Mouse (Mus musculus) intestine, embryonic 16.5 days (tissue): Measurements from ENCODE around the gene Rps18. TPM values are rescaled to one million over a fixed set of nuclear protein-coding genes. Genes with fewer than 3 reads are reported as not detected.
"Not testable (repeated sequence)": the region's sequence is repeated elsewhere in the genome, so short reads cannot be mapped to it uniquely, and the experiment has no call there.

Experiments used
- ATAC-seq: fragments of 200-750 bp; cut with Nextera tagmentation; 2 replicates; pipeline ENCODE4 v1.8.0; 2017; ENCODE audit warnings: moderate TSS enrichment, moderate library complexity
- H3K27ac ChIP-seq: fragments of 300-500 bp; sonication (generic); 2 replicates; pipeline ENCODE4 v1.5.1; 2014; ENCODE audit warnings: mild to moderate bottlenecking, low read length
- H3K27me3 ChIP-seq: fragments of 300-500 bp; sonication (generic); replicated peaks from 2 replicates; pipeline ENCODE4 v1.6.1; 2014; ENCODE audit warnings: low read length, control low read depth, mixed read lengths; ENCODE audit not compliant: control insufficient read depth, insufficient read depth
- H3K36me3 ChIP-seq: fragments of 300-500 bp; sonication (generic); 2 replicates; pipeline ENCODE4 v1.6.1; 2014; ENCODE audit warnings: low read length, control low read depth; ENCODE audit not compliant: control insufficient read depth, insufficient read depth
- H3K4me1 ChIP-seq: fragments of 300-500 bp; sonication (generic); 2 replicates; pipeline ENCODE4 v1.6.1; 2014; ENCODE audit warnings: low read length, control low read depth, mixed read lengths; ENCODE audit not compliant: control insufficient read depth, insufficient read depth
- H3K4me2 ChIP-seq: fragments of 300-500 bp; sonication (generic); 2 replicates; pipeline ENCODE4 v1.6.1; 2014; ENCODE audit warnings: low read depth, low read length, control low read depth
- H3K4me3 ChIP-seq: fragments of 300-500 bp; sonication (generic); 2 replicates; pipeline ENCODE4 v1.5.1; 2014; ENCODE audit warnings: mild to moderate bottlenecking, low read length
- H3K9ac ChIP-seq: fragments of 300-500 bp; sonication (generic); 2 replicates; pipeline ENCODE4 v1.6.1; 2014; ENCODE audit warnings: low read depth, low read length
- H3K9me3 ChIP-seq: fragments of 300-500 bp; sonication (generic); 2 replicates; pipeline ENCODE4 v1.6.1; 2016; ENCODE audit warnings: low read length, control low read depth; ENCODE audit not compliant: control insufficient read depth
- WGBS: fragments of 180-500 bp; shearing (Covaris S2); extraction: QIAGEN DNeasy Blood & Tissue Kit; methylation state at CpG from one replicate; pipeline ENCODE4 v1.1.7; 2014; 5-methylcytosine and 5-hydroxymethylcytosine counted together
- polyA plus RNA-seq: library from polyadenylated mRNA; unstranded; fragments of >200 nt; fragmentation: Nextera tagmentation; extraction: Ambion mirVana; gene quantifications from 2 replicates; pipeline ENCODE4 v1.2.1, GENCODE M21; 2015

The Rps18 gene
- 1,753 and 1,902 TPM in 2 replicates for polyA plus RNA-seq

DNA sequence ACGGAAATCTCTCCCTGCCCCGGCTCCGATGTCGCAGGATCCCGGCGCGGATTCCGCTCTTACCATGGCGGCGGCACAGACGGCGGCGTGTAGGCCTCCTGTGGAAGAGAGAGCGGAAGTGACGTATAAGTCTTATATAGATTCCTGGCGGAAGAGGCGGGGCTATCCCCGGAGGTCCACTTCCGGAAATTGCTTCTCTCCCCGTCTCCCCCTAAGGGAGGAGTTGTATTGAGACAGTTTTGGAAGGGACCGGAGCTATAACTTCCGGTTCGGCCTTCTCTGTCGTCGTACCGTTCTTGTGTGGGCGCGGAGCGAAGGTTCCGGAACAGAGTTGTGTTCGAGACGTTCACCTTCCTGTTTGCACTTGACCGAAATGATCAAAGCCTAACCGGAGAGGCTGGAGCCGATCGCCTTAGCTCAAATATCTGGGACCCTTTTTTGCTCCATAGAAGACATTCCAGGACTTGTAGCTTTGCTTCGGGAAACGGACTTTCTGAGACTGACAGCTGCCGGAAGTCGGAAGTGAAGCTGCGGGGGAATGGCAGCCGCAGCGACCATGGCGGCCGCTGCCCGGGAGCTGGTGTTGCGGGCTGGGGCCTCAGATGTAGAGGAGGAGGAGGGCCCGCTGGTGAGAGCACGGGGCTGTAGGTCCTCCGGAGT, at the start of gene Rps18, which contains the start of gene Vps52:
Gene Rps18, minus strand, starts transcription at position 447 of the 660 bp plus-strand sequence.
Gene Vps52, plus strand, starts transcription at position 258 of the 660 bp plus-strand sequence.
- H3K4me3 ChIP-seq, result peak within 1 kb of the TSS; percentile 84
- H3K27me3 ChIP-seq, result no peaks in the 10 kb centered on the region
- peaks cover 38% of the 10 kb centered on the region for H3K4me1 ChIP-seq
- peaks cover 5% of the 10 kb centered on the region; the same call in 1 of the 2 replicates for H3K36me3 ChIP-seq
- H3K9me3 ChIP-seq, result no peaks in the 10 kb centered on the region
- H3K9ac ChIP-seq, result peak within 1 kb of the TSS; percentile 95
- peak; percentile 82 for ATAC-seq
- under 1% methylated on average over 50 of the region's 50 CpGs for WGBS
- peak within 1 kb of the TSS; percentile 89 for H3K4me2 ChIP-seq
- peak within 1 kb of the TSS; percentile 91 for H3K27ac ChIP-seq

DNA sequence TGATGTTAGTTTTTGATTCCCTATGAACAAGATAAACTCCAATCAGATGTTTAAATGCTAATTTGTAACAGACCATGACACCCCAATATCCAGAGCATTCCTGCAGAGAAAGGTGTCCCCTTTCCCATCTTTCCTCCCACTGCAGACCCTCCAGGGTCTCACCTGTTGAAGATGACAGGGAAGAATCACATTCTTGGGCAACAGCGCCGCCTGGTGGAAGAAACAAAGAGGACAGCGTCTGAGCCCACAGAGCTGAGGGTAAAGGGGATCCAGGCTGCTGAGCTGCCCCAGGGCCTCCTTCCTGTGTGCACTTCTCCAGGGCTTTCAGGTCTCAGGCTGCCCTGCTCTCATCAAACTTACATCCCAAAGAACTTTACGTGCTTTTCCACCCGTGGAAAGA, 47.6 kb upstream of the Rps18 start:
- H3K27me3 ChIP-seq, result 0 out of 2 replicates have a peak, but pooled peaks cover 3% of the 10 kb centered on the region
- WGBS, result 5% methylated on average over 5 of the region's 5 CpGs

DNA sequence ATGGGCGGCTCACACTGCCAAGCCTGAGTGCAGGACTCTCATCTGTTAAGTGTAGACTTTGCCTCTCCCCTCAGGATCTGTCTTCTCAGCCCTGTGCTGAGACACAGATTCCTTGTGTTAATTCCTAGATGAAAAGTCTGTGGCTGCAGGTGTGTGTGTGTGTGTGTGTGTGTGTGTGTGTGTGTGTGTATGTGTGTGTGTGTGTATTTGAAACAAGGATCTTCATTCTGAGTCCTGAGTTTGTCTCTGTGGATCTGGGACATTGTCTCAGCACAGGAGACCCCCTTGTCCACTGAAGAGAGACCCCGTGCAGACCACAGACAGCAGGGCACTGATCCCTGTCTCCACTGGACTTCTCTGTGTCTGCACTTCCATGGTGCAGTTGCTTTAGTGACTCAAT, 45.0 kb upstream of the Rps18 start:
- not testable (repeated sequence) for ATAC-seq, H3K27ac ChIP-seq, H3K36me3 ChIP-seq, H3K27me3 ChIP-seq, H3K9me3 ChIP-seq, H3K4me1 ChIP-seq, H3K4me3 ChIP-seq
- Histone ChIP-seq H3K4me2 (peak overlapping the region; percentile 94; the same call in 1 of the 2 replicates), H3K9ac (0 out of 2 replicates have a peak overlapping the region, but pooled peaks have one; percentile 55)
- 49% methylated on average over 2 of the region's 2 CpGs for WGBS

More for the DNA sequence above, 47.6 kb upstream of the Rps18 start:
- Histone ChIP-seq H3K4me1 (no peaks in the 10 kb centered on the region), H3K4me2 (no peak overlapping the region), H3K9ac (no peak overlapping the region), H3K4me3 (no peak overlapping the region), H3K36me3 (no peaks in the 10 kb centered on the region), H3K27ac (no peak overlapping the region), H3K9me3 (no peaks in the 10 kb centered on the region)
- no peak for ATAC-seq

DNA sequence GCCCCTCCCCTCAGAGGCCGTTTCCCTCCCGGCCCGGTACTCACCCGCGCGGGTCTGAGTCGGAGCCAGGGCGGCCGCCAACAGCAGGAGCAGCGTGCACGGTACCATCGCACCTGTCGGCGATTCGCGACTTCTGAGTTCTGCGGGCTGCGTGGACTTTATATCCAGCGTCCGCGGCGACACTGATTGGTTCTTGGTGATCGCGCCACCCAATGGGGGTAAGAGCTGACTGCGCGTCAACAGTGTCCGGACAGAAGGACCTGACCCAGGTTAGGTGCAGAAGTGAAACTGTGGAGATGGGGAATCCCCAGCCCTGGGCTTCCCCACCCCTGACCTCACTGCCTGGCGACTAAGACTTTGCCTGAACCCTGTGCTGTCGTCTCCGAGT, 44.3 kb upstream of the Rps18 start, which contains the start of gene H2-K1:
Gene H2-K1, minus strand, starts transcription at position 198 of the 388 bp plus-strand sequence.
- peak; percentile 98 for ATAC-seq
- WGBS, result 0% methylated on average over 30 of the region's 30 CpGs
- H3K36me3 ChIP-seq, result no peaks in the 10 kb centered on the region
- H3K27ac ChIP-seq, result peak within 1 kb of the TSS; percentile 28
- peak within 1 kb of the TSS; percentile 61 for H3K4me3 ChIP-seq
- H3K4me2 ChIP-seq, result peak within 1 kb of the TSS; percentile 94
- H3K27me3 ChIP-seq, result 0 out of 2 replicates have a peak, but pooled peaks cover 3% of the 10 kb centered on the region
- H3K9ac ChIP-seq, result peak within 1 kb of the TSS; percentile 70
- H3K9me3 ChIP-seq, result no peaks in the 10 kb centered on the region
- H3K4me1 ChIP-seq, result no peaks in the 10 kb centered on the region

DNA sequence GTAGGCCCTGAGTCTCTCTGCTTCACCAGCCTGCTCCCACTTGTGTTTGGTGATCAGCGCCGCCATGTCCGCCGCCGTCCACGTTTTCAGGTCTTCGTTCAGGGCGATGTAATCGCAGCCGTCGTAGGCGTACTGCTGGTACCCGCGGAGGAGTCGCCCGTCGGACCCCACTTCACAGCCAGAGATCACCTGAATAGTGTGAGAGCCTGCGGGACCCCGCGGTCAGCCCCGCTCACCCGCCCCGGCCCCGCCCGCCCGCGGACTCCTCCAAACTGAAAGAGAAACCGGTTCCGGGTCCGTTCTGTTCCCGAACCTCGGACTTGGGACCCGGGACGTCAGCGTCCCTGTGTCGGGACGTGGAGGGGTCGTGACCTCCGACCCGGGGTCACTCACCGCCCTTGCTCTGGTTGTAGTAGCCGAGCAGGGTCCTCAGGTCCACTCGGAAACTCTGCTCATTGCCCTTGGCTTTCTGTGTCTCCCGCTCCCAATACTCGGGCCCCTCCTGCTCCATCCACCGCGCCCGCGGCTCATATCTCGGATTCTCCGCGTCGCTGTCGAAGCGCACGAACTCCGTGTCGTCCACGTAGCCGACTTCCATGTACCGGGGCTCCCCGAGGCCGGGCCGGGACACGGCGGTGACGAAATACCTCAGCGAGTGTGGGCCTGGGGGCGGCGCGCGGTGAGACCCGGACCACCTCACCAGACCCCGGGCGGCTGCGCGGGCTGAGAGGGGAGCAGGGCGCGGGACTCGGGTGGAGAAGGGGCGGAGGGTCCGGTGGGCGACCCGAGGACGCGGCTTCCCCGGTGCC, 43.7 kb upstream of the Rps18 start:
- Histone ChIP-seq H3K4me1 (no peaks in the 10 kb centered on the region), H3K36me3 (no peaks in the 10 kb centered on the region), H3K4me3 (peak overlapping the region; percentile 61), H3K9ac (peak overlapping the region; percentile 70), H3K27ac (peak overlapping the region; percentile 11; the same call in 1 of the 2 replicates), H3K4me2 (peak overlapping the region; percentile 94), H3K9me3 (no peaks in the 10 kb centered on the region), H3K27me3 (0 out of 2 replicates have a peak, but pooled peaks cover 3% of the 10 kb centered on the region)
- ATAC-seq, result peak; percentile 57
- 2% methylated on average over 87 of the region's 87 CpGs for WGBS

DNA sequence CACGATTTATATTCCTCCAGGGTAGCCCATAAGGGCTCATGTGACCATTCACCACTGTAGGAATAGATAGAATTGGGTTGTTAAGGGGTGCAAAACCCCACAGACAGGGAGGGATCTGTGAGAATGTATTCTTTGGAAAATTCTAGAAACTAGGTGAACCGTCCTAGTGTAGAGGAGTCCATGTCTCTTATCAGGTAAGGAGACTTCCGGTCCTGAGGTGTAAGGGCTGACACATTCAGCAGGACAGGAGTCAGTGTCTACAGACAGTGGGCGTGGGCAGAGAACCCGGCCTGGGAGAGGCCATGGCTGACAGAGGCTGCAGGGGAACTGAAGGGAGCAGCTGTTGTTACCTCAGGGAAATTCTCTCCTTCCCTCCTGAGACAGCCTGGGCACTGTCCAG, 42.9 kb upstream of the Rps18 start:
- H3K27ac ChIP-seq, H3K9ac ChIP-seq, ATAC-seq, H3K4me1 ChIP-seq, H3K36me3 ChIP-seq, H3K4me2 ChIP-seq, H3K9me3 ChIP-seq, H3K27me3 ChIP-seq, H3K4me3 ChIP-seq: not testable (repeated sequence)
- 45% methylated on average over 5 of the region's 5 CpGs for WGBS

DNA sequence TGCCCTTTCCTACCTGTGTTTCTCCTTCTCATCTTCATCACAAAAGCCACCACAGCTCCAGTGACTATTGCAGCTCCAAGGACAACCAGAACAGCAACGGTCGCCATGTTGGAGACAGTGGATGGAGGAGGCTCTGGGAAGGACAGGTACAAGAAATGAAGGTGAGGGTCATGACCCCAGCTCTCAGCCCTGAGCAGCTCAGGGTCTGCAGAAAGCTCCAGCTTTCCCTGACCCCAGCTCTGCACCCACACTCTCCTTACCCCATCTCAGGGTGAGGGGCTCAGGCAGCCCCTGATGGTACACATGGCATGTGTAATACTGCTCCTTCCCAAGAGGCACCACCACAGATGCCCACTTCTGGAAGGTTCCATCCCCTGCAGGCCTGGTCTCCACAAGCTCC, 41.2 kb upstream of the Rps18 start:
- not testable (repeated sequence) for H3K9me3 ChIP-seq, H3K4me1 ChIP-seq, ATAC-seq, H3K27ac ChIP-seq, H3K4me2 ChIP-seq, H3K36me3 ChIP-seq, H3K4me3 ChIP-seq, H3K27me3 ChIP-seq, H3K9ac ChIP-seq
- WGBS, result 89% methylated on average over 2 of the region's 2 CpGs

DNA sequence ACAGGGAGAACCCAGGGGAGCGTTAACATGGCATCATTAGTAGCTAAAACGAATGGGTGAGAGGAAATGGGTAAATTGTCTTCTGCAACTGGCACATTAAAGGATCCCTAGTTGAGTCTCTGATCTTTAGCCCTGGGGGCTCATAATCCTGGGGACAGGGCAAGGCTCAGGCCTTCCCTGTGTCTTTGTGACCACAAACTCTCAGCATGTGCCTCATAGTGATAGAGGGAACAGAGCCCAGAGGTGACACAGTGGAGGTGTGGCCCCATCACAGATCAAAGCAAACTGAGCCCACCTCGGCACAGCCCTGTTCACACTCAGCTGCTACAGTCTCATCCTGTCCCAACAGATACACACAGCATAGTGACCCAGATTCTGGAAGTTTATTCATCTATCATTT, 39.9 kb upstream of the Rps18 start:
- Histone ChIP-seq H3K9ac (no peak overlapping the region), H3K27me3 (0 out of 2 replicates have a peak, but pooled peaks cover 3% of the 10 kb centered on the region), H3K4me2 (no peak overlapping the region), H3K4me3 (no peak overlapping the region), H3K4me1 (no peaks in the 10 kb centered on the region), H3K9me3 (no peaks in the 10 kb centered on the region), H3K36me3 (no peaks in the 10 kb centered on the region), H3K27ac (no peak overlapping the region)
- WGBS, result 43% methylated on average over 3 of the region's 3 CpGs
- no peak for ATAC-seq

DNA sequence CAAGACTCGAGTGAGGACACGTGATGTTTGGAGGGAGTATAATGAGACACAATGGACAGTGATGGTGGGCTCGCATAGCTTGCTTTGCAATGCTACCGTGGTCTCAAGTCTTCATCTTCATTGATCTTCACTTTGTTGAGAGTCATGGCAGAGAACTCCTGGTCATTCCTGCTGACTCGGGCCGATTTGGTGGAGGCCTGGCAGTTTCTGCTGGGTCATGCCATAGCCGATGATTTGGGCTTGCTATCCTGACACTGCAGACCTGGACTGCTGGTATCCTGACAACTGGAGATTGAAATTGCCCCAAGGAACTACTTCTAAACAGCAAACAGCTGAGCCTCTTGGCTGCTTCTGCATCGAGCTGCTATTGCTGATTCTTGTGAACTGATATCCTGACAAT, 39.2 kb upstream of the Rps18 start:
- no peak for ATAC-seq
- no peak overlapping the region for H3K9ac ChIP-seq
- no peaks in the 10 kb centered on the region for H3K27me3 ChIP-seq
- H3K27ac ChIP-seq, result no peak overlapping the region
- H3K4me1 ChIP-seq, result no peaks in the 10 kb centered on the region
- no peaks in the 10 kb centered on the region for H3K9me3 ChIP-seq
- WGBS, result 93% methylated on average over 8 of the region's 8 CpGs
- H3K4me3 ChIP-seq, result no peak overlapping the region
- no peak overlapping the region for H3K4me2 ChIP-seq
- no peaks in the 10 kb centered on the region for H3K36me3 ChIP-seq
